Mouse (Mus musculus) CH12.LX (cell line): ENCODE measurements at regions not wholly inside any gene's neighbourhood (a gene's known extent, or its start where the extent isn't known, plus 50 kb on each side); places are given as distances from the start of the nearest gene placed in this dataset.

Experiments
- CHD2 ChIP-seq: IDR thresholded peaks from 2 replicates; pipeline ENCODE4 v1.6.1; 2011; ENCODE audit warnings: low read length, improper control_type of control experiment
- CTCF ChIP-seq, 2 experiments: IDR thresholded peaks in 1 of 2; conservative IDR thresholded peaks in 1 of 2; 2 replicates each; pipeline ENCODE4 v1.5.1; 2011 to 2012; ENCODE audit warnings: low read depth in 2 of 2, low read length in 2 of 2, improper control_type of control experiment in 1 of 2, inconsistent platforms in 1 of 2, mild to moderate bottlenecking in 1 of 2, moderate library complexity in 1 of 2
- EP300 ChIP-seq: IDR thresholded peaks from 2 replicates; pipeline ENCODE4 v1.6.1; 2011; ENCODE audit warnings: low read length, improper control_type of control experiment
- JUND ChIP-seq: conservative IDR thresholded peaks from 2 replicates; pipeline ENCODE4 v1.6.1; 2011; ENCODE audit warnings: low read depth, low read length, improper control_type of control experiment
- MAZ ChIP-seq: IDR thresholded peaks from 2 replicates; pipeline ENCODE4 v1.6.1; 2012; ENCODE audit warnings: low read depth, mild to moderate bottlenecking, inconsistent platforms, low read length, improper control_type of control experiment, moderate library complexity
- MYC ChIP-seq: IDR thresholded peaks from 2 replicates; pipeline ENCODE4 v1.6.1; 2011; ENCODE audit warnings: low read depth, mild to moderate bottlenecking, improper control_type of control experiment, low read length
- NRF1 ChIP-seq: IDR thresholded peaks from 2 replicates; pipeline ENCODE4 v1.6.1; 2014; ENCODE audit warnings: low read depth, mild to moderate bottlenecking, inconsistent platforms, low read length, improper control_type of control experiment, moderate library complexity
- POLR2A ChIP-seq: IDR thresholded peaks from 2 replicates; pipeline ENCODE4 v1.6.1; 2011; ENCODE audit warnings: low read depth, mild to moderate bottlenecking, improper control_type of control experiment, low read length
- TBP ChIP-seq: conservative IDR thresholded peaks from 2 replicates; pipeline ENCODE4 v1.6.1; 2011; ENCODE audit warnings: low read depth, low read length, improper control_type of control experiment
- USF2 ChIP-seq: conservative IDR thresholded peaks from 2 replicates; pipeline ENCODE4 v1.6.1; 2011; ENCODE audit warnings: low read depth, low read length, improper control_type of control experiment
- ZMIZ1 ChIP-seq: IDR thresholded peaks from 2 replicates; pipeline ENCODE4 v1.6.1; 2012; ENCODE audit warnings: low read depth, mild to moderate bottlenecking, inconsistent platforms, low read length, improper control_type of control experiment

DNA sequence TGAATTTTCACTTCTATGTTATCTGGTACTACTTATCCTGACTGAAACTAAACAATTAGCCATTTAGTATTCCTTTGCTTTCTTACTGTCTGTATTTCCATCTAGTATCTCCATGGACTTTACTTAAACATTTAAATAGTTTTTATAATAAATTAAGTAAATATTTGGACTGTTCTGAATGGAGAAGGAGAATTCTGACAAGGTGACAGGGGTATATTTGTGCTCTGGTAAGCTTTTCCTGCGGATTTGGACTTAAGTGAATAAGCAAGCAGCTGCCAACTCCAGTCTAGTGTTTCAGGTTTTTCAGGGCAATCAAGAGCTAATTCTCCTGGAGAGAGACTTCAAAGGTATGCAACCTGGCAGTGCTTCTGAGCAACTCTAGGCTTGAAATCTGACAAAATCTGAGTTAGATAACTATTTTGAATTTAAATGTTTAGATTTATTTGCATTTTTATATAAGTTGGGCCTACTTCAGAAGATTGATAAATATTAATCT, 364.5 kb downstream of the Adcyap1 start:
- TF ChIP-seq USF2 (no peak), CTCF (conservative IDR thresholded peaks at IDR 0.05 in 1 of 2, IDR thresholded peaks at IDR 0.05 in 1 of 2; ENCODE audit: low read depth in 2 of 2, low read length in 2 of 2) (no peak), NRF1 (no peak), TBP (no peak), ZMIZ1 (no peak), EP300 (no peak), POLR2A (no peak), MYC (no peak), JUND (no peak), CHD2 (no peak), MAZ (no peak)
